Mouse (Mus musculus) macrophage (primary cell): ENCODE results near the gene Dync2h1. TPM values are rescaled to one million over a fixed set of nuclear protein-coding genes. Genes with fewer than 3 reads are reported as not detected.
"Not testable (repeated sequence)": the region's sequence is repeated elsewhere in the genome, so short reads cannot be mapped to it uniquely, and the experiment has no call there.

Source experiments
- H3K27ac ChIP-seq: fragments of 350-480 bp; formaldehyde crosslinking; 2 replicates; pipeline ENCODE4 v1.9.0; 2021
- H3K36me3 ChIP-seq: fragments of 350-480 bp; formaldehyde crosslinking; 2 replicates; pipeline ENCODE4 v1.9.0; 2021; ENCODE audit errors: inconsistent target
- H3K4me3 ChIP-seq: fragments of 350-480 bp; formaldehyde crosslinking; 2 replicates; pipeline ENCODE4 v1.9.0; 2021; ENCODE audit errors: inconsistent target
- H3K79me2 ChIP-seq: fragments of 350-480 bp; formaldehyde crosslinking; 2 replicates; pipeline ENCODE4 v1.9.0; 2021; ENCODE audit errors: inconsistent target
- WGBS: methylation state at CpG from one replicate; pipeline ENCODE4 v1.1.7; 2026; ENCODE audit warnings: inconsistent platforms; ENCODE audit not compliant: missing documents; 5-methylcytosine and 5-hydroxymethylcytosine counted together
- polyA plus RNA-seq: library from polyadenylated mRNA; stranded (reverse); fragments of 250-400 nt; gene quantifications from 3 replicates; pipeline ENCODE4 v1.2.4, GENCODE M21; 2018; ENCODE audit warnings: inconsistent platforms
- total RNA-seq, 78 experiments: library from RNA; depleted of rRNA; stranded (reverse); fragments of 250-400 nt; gene quantifications; 1 replicate in 9 of 78; 2 replicates in 24 of 78; 3 replicates in 43 of 78; 4 replicates in 2 of 78; pipeline ENCODE4 v1.2.4; 2018; ENCODE audit warnings: inconsistent platforms in 56 of 78

Dync2h1 gene
- total RNA-seq (2018; cell fraction: chromatin; rRNA removed): 10 to 100 TPM in 25 of 26 experiments, 1 to 10 TPM in 1; 5.7 to 56.2 (median 31.4) TPM
- total RNA-seq (2018; cell fraction: cytosol; rRNA removed): 1 to 10 TPM in 18 of 26 experiments, under 1 TPM in 8; 0.57 to 2.3 (median 1.3) TPM
- total RNA-seq (2018; cell fraction: nucleus; rRNA removed): 10 to 100 TPM in 10 of 26 experiments, 1 to 10 TPM in 16; 3.2 to 18.5 (median 7.6) TPM
- 0.60 to 1.00 TPM (median 0.77 TPM) in 3 replicates for polyA plus RNA-seq

DNA sequence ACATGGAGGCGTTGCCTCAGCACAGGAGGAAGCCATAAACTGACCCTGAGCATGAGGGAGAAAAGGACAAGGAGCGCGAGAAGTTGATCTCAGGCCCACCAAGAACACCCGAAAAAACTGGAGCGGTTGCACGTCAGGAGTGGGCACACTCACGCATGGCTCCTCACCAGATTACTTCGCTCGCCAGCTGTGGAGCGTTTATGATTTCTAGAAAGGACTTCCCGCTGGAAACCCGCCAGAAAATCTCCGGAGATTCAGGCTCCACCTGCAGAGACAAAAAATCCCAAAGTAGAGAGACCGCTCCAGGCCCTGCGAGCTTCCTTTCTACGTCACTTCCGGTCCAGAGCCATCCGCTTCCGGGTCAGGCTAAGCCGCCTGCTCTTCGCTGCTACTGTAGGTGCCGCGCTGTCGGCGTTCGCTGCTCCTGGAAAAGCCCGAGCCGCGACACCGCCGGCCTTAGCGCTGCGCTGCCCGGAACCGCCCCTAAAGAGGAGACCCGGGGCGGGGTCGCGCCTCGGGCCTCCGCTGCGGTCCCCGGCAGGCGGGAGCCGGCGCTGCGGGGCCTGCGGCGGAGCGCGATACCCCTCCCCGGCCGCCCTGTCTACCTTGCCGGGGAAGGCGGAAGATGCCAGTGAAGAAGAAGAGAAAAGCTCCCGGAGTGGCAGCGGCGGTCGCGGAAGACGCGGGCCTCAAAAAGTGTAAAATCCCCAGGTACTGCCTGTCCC, at the start of gene Dync2h1, which contains the start of gene Dcun1d5:
TSS of gene Dync2h1 (minus strand) at position 275 of the 725 bp plus-strand sequence.
TSS of gene Dcun1d5 (plus strand) at position 349 of the 725 bp plus-strand sequence.
- Histone ChIP-seq H3K36me3 (no peaks in the 10 kb centered on the region), H3K27ac (peak within 1 kb of the TSS; percentile 78), H3K79me2 (peaks cover 60% of the 10 kb centered on the region), H3K4me3 (peak within 1 kb of the TSS; percentile 69)
- 1% methylated on average over 59 of the region's 62 CpGs for WGBS

DNA sequence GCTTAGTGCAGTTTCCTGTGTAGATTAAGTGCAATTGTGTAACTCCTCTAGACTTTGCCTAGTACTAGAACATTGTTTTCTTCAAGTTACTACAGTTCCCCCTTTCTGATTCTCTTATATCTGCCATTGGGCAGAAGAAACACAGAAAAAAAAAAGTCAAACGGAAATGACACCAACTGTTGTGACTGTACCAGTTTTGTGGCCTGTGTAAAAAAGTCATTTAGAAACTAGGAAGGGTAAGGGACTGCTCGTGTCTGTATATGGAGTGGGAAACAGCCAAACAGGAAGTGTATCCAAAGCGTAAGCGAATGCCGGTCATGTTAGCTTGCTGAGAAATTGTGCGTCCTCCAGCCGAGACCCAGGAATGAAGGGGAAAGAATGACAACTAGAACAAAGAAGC, 37.2 kb upstream of the Dync2h1 start:
- Histone ChIP-seq H3K79me2 (no peaks in the 10 kb centered on the region), H3K27ac (peak overlapping the region; percentile 53), H3K36me3 (no peaks in the 10 kb centered on the region), H3K4me3 (no peak overlapping the region)
- 4% methylated on average over 7 of the region's 7 CpGs for WGBS

DNA sequence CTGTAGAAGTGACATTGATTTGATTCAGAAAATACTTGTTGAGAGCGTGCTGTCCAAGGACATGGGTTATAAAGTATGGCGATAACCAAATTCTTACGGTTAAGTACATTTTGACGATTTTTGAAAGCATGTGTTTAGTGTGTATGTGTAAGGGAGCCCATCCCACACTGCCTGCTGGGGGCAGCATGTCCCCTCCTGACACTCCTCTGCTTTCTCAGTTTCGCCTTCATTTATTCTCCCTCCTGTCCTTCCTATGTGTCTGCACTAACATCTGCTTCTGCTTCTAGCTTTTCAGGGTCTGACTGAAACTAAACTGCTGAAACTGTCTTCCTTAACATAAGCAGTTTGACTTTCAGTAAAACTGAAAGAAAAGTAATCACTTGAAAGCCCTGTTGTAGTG, 36.8 kb upstream of the Dync2h1 start:
- Histone ChIP-seq H3K27ac (peak overlapping the region; percentile 53), H3K4me3 (no peak overlapping the region), H3K79me2 (no peaks in the 10 kb centered on the region), H3K36me3 (no peaks in the 10 kb centered on the region)
- WGBS: 68% methylated on average over 5 of the region's 5 CpGs

- no peaks in the 10 kb centered on the region; the same call in 1 of the 2 replicates for H3K36me3 ChIP-seq
These were observed 32.0 kb upstream of the Dync2h1 start for GRCm38 (mm10) chr9:7216240-7216639.

GRCm38 (mm10) chr9:7190694-7191093, 6.4 kb upstream of the Dync2h1 start:
- H3K27ac ChIP-seq, H3K4me3 ChIP-seq, H3K36me3 ChIP-seq: not testable (repeated sequence)
- WGBS: 86% methylated on average over 3 of the region's 3 CpGs
- peaks cover 33% of the 10 kb centered on the region for H3K79me2 ChIP-seq

More at GRCm38 (mm10) chr9:7216240-7216639, 32.0 kb upstream of the Dync2h1 start:
- H3K79me2 ChIP-seq: no peaks in the 10 kb centered on the region
- H3K4me3 ChIP-seq: no peak overlapping the region
- no peak overlapping the region for H3K27ac ChIP-seq
- 37% methylated on average over 2 of the region's 2 CpGs for WGBS

- WGBS: under 1% methylated on average over 26 of the region's 31 CpGs
- H3K36me3 ChIP-seq: no peaks in the 10 kb centered on the region
- H3K27ac ChIP-seq: no peak overlapping the region
- H3K4me3 ChIP-seq: peak overlapping the region; percentile 61
- H3K79me2 ChIP-seq: peaks cover 60% of the 10 kb centered on the region
These were observed 648 bp upstream of the Dync2h1 start for GRCm38 (mm10) chr9:7184897-7185291.

DNA sequence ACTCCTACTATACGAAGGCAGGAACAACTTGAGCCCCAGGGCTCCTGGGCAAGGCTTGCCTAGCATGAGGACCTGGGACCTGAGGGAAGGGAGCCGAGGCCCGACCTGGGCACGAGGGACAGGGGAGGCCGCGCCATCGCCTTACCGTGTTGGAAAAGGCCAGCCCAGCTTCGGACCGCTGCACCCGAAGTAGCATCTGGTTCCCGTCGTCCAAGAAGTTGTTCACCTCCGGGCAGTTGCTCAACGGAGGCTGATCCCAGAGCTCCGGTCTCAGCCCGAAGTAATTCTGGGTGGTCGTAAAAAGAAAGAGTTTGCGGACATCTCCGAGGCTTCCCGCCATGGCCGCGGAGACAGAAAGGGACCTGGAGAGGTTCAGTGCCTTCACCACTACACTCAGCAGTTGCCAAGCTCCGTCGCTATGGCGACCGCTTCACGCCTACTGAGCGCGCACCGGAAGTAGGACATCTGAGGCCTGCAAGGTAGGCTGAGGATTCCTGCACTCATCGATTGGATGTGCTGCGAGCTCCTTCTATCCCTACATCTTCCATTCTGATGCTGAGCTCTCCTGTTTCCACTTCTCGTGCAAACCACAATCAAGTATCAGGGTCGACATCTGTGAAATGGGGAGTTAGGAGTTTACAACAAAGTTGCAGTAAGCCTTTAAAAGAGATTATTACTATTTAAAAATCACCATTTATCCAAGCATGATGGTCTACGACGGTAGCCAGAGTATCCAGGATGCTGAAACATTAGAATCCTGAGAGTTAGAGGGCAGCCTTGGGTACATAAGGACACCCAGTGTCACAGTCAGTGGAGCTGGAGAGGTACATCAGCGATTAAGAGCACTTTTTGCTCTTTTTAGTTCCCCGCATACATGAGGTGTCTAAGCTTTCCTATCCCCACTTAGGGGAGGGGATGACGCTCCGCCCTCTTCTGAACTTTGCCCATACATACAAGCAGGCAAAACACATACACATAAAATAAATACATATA, 7.3 kb downstream of the Dync2h1 start:
- 18% methylated on average over 41 of the region's 41 CpGs for WGBS
- peaks cover 1% of the 10 kb centered on the region; the same call in 1 of the 2 replicates for H3K79me2 ChIP-seq
- no peak overlapping the region for H3K27ac ChIP-seq
- H3K4me3 ChIP-seq: peak overlapping the region; percentile 9; the same call in 1 of the 2 replicates
- no peaks in the 10 kb centered on the region for H3K36me3 ChIP-seq

DNA sequence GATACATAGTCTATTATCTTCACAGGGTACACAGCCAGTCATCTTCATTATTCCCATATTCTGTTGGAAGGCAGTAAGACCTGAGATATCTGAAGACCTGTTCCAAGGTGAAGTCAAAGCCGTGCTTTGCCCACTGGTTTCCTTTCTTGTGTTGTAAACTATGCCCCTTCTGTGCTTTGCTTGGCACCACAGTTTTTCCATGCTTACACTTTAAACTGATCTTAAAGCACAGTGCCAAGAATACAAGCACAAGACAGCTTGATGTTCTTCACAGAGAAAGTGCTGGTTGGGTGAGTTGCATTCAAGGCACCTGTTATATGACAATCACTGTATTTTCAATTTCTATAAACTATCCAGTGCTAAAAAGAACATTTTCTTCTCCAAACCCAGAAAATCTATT, 10.5 kb downstream of the Dync2h1 start:
- Histone ChIP-seq H3K27ac (no peak overlapping the region), H3K79me2 (no peaks in the 10 kb centered on the region), H3K36me3 (no peaks in the 10 kb centered on the region), H3K4me3 (no peak overlapping the region)
- WGBS: 88% methylated on average over 1 of the region's 1 CpGs

GRCm38 (mm10) chr9:7167339-7167998, 16.8 kb downstream of the Dync2h1 start:
- WGBS: 75% methylated on average over 6 of the region's 6 CpGs
- H3K36me3 ChIP-seq: no peaks in the 10 kb centered on the region
- no peak overlapping the region for H3K4me3 ChIP-seq
- H3K79me2 ChIP-seq: no peaks in the 10 kb centered on the region
- no peak overlapping the region for H3K27ac ChIP-seq

GRCm38 (mm10) chr9:7160688-7161087, 23.6 kb downstream of the Dync2h1 start:
- Histone ChIP-seq H3K79me2 (no peaks in the 10 kb centered on the region), H3K27ac (no peak overlapping the region), H3K36me3 (no peaks in the 10 kb centered on the region), H3K4me3 (no peak overlapping the region)
- 93% methylated on average over 5 of the region's 5 CpGs for WGBS

GRCm38 (mm10) chr9:7159718-7160117, 24.5 kb downstream of the Dync2h1 start:
- Histone ChIP-seq H3K79me2 (no peaks in the 10 kb centered on the region), H3K36me3 (no peaks in the 10 kb centered on the region), H3K27ac (no peak overlapping the region), H3K4me3 (no peak overlapping the region)
- WGBS: 93% methylated on average over 3 of the region's 3 CpGs

DNA sequence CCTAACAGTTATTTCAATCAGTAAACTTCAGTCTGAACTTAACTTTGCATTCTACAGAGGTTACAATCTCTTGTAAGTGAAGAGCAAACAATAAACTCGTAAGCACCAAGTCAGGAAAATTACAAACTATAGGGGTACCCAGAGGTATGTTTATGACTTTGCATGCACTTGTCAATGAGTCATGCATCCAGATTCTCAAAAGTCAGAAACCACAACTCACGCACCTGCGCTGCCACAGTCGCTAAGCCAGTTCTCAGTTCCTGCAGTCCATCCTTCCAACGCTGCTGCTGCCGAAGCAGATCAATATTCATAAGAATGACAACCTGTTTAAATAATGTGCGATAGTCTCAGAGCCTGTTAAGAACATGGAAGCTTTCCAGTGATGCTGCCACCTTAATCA, 25.6 kb downstream of the Dync2h1 start:
- no peak overlapping the region for H3K27ac ChIP-seq
- H3K36me3 ChIP-seq: no peaks in the 10 kb centered on the region
- no peaks in the 10 kb centered on the region for H3K79me2 ChIP-seq
- 97% methylated on average over 7 of the region's 7 CpGs for WGBS
- H3K4me3 ChIP-seq: no peak overlapping the region

GRCm38 (mm10) chr9:7154391-7154790, 29.9 kb downstream of the Dync2h1 start:
- 95% methylated on average over 2 of the region's 2 CpGs for WGBS
- Histone ChIP-seq H3K27ac (no peak overlapping the region), H3K4me3 (no peak overlapping the region)

DNA sequence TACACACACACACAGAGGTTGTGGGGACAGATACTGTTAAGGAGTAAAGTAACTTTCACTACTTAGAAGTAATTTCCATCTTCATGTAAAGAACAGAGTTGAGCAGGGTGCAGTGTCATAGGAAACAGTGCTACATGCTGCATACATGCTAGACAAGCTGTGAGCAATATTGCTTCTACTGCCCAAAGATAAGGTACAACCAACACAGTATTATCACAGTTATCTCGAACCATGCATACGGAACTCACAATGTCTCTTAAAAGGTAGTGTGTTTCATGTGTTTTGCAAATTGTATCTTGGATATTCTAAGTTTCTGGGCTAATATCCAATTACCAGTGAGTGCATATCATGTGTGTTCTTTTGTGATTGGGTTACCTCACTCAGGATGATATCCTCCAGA, 61.4 kb downstream of the Dync2h1 start:
- no CpG with 5 or more reads among the region's 2 CpGs for WGBS

More at GRCm38 (mm10) chr9:7154391-7154790, 29.9 kb downstream of the Dync2h1 start:
- no peaks in the 10 kb centered on the region for H3K36me3 ChIP-seq
- no peaks in the 10 kb centered on the region for H3K79me2 ChIP-seq

More for the DNA sequence above, 61.4 kb downstream of the Dync2h1 start:
- Histone ChIP-seq H3K36me3 (no peaks in the 10 kb centered on the region), H3K4me3 (no peak overlapping the region), H3K27ac (no peak overlapping the region), H3K79me2 (no peaks in the 10 kb centered on the region)
